ENCODE assay signal across 9 mouse cellular contexts in genomic region chr10:17385181-17385580, GRCm38 (mm10).
DNase-seq lines count a peak whose midpoint lies in the region; ATAC-seq and TF ChIP-seq lines count a peak whose summit lies in the region.
"Had no signal": no experiment of that assay in that cellular context is flagged by ENCODE, and none has a peak within 500 bp of the region (broad histone marks: within the 10 kb centered on the region; RNA-seq: fewer than 3 reads in every experiment).

No protein-coding gene starts in this region.

- no peak overlapping the region for H3K27ac ChIP-seq in liver, adult 2 months (replicated peaks; ENCODE audit: insufficient read depth, low read depth, low read length)
- no peak overlapping the region for H3K27ac ChIP-seq in liver, embryonic 11.5 days (ENCODE audit: low read depth, low read length)
- peak overlapping the region; percentile 6; the same call in 1 of the 2 replicates for H3K27ac ChIP-seq in embryonic fibroblast, embryonic 13.5 days (ENCODE audit: insufficient read depth, low read length)
- no peak overlapping the region for H3K27ac ChIP-seq in intestine, postnatal 0 days (ENCODE audit: low read depth, low read length)

- no peaks in the 10 kb centered on the region for H3K9me3 ChIP-seq in liver, embryonic 11.5 days (ENCODE audit: control insufficient read depth, low read length)
- H3K9me3 ChIP-seq in intestine, postnatal 0 days (ENCODE audit: control insufficient read depth): no peaks in the 10 kb centered on the region

- peak; percentile 58 for DNase-seq in liver, adult 2 months (ENCODE audit: extremely low read depth, low read depth, low spot score)
- DNase-seq in liver, embryonic 11.5 days (ENCODE audit: low spot score): no peak
- DNase-seq in adrenal gland, postnatal 10 days: peak; percentile 29
- peak; percentile 15 for DNase-seq in heart, postnatal 4 days
- no peak for DNase-seq in layer of hippocampus, adult 9-11 months
- DNase-seq in cerebellum, postnatal 4 days (ENCODE audit: low spot score in 2 of 2): no peak
- DNase-seq: midbrain, embryonic 14.5 days had no signal

- TF ChIP-seq CTCF in liver, adult 2 months (IDR thresholded peaks at IDR 0.05; ENCODE audit: low read depth, low read length): no peak
- no peak for TF ChIP-seq CTCF in embryonic fibroblast, embryonic 13.5 days (IDR thresholded peaks at IDR 0.05; ENCODE audit: borderline replicate concordance, insufficient read depth, low read length)
- TF ChIP-seq CTCF in intestine, postnatal 0 days (IDR thresholded peaks at IDR 0.05; ENCODE audit: low read depth): no peak

- no peaks in the 10 kb centered on the region for H3K27me3 ChIP-seq in liver, adult 2 months (ENCODE audit: control insufficient read depth, insufficient read depth, low read length)
- no peaks in the 10 kb centered on the region for H3K27me3 ChIP-seq in liver, embryonic 11.5 days (replicated peaks; ENCODE audit: control insufficient read depth, insufficient read depth, low read length)
- H3K27me3 ChIP-seq in intestine, postnatal 0 days (replicated peaks; ENCODE audit: control insufficient read depth, insufficient read depth, low read length): no peaks in the 10 kb centered on the region

- ATAC-seq in liver, embryonic 11.5 days (replicated peaks; ENCODE audit: low FRiP score): no peak
- no peak for ATAC-seq in intestine, postnatal 0 days

- H3K9ac ChIP-seq in liver, adult 2 months (ENCODE audit: low read depth, low read length): no peak overlapping the region
- no peak overlapping the region for H3K9ac ChIP-seq in liver, embryonic 11.5 days (ENCODE audit: low read depth, low read length)
- no peak overlapping the region for H3K9ac ChIP-seq in intestine, postnatal 0 days (ENCODE audit: low read depth, low read length)

- peaks cover 2% of the 10 kb centered on the region; the same call in 1 of the 2 replicates for H3K4me1 ChIP-seq in liver, adult 2 months (ENCODE audit: control insufficient read depth, insufficient read depth, low read length)
- no peaks in the 10 kb centered on the region for H3K4me1 ChIP-seq in liver, embryonic 11.5 days (replicated peaks; ENCODE audit: control insufficient read depth, insufficient read depth, low read length)
- peaks cover 3% of the 10 kb centered on the region; the same call in 1 of the 2 replicates for H3K4me1 ChIP-seq in embryonic fibroblast, embryonic 13.5 days (ENCODE audit: control insufficient read depth, insufficient read depth, low read length)
- H3K4me1 ChIP-seq in intestine, postnatal 0 days (replicated peaks; ENCODE audit: control insufficient read depth, insufficient read depth, low read length): no peaks in the 10 kb centered on the region

- H3K79me2 ChIP-seq in liver, adult 2 months (ENCODE audit: control insufficient read depth, insufficient read depth, low read length): no peaks in the 10 kb centered on the region

- no peaks in the 10 kb centered on the region for H3K36me3 ChIP-seq in liver, adult 2 months (ENCODE audit: control insufficient read depth, insufficient read depth, low read length)
- no peaks in the 10 kb centered on the region for H3K36me3 ChIP-seq in liver, embryonic 11.5 days (ENCODE audit: control insufficient read depth, insufficient read depth, low read length)
- no peaks in the 10 kb centered on the region for H3K36me3 ChIP-seq in intestine, postnatal 0 days (ENCODE audit: control insufficient read depth, insufficient read depth)

- no peak overlapping the region for H3K4me3 ChIP-seq in liver, adult 2 months (ENCODE audit: insufficient read depth, low read depth, low read length)
- H3K4me3 ChIP-seq in liver, embryonic 11.5 days (ENCODE audit: low read depth, low read length): no peak overlapping the region
- no peak overlapping the region for H3K4me3 ChIP-seq in embryonic fibroblast, embryonic 13.5 days (ENCODE audit: insufficient read depth, low read length)
- H3K4me3 ChIP-seq in intestine, postnatal 0 days (ENCODE audit: low read depth, low read length): no peak overlapping the region

- H3K4me2 ChIP-seq in liver, embryonic 11.5 days: no peak overlapping the region
- H3K4me2 ChIP-seq in intestine, postnatal 0 days (replicated peaks; ENCODE audit: low read depth): no peak overlapping the region

- no peak for TF ChIP-seq POLR2A in liver, adult 2 months (IDR thresholded peaks at IDR 0.05; ENCODE audit: extremely low read depth, insufficient read depth, low read length)
- TF ChIP-seq POLR2A in embryonic fibroblast, embryonic 13.5 days (IDR thresholded peaks at IDR 0.05; ENCODE audit: low read depth, low read length): no peak

- WGBS in liver, adult 2 months: 13% methylated on average over 1 of the region's 1 CpGs
- 72% methylated on average over 1 of the region's 1 CpGs for WGBS in liver, embryonic 11.5 days
- whole genome bisulfite sequencing in intestine, postnatal 0 days: 65% methylated on average over 1 of the region's 1 CpGs

Comparison
In these comparisons a context has a peak if more than half of its experiments do, and no peak if none do; other contexts are left out.
1. DNase-seq: peak in liver, adult 2 months (single experiment), adrenal gland, postnatal 10 days (single experiment) and heart, postnatal 4 days (single experiment); none in liver, embryonic 11.5 days (single experiment), layer of hippocampus, adult 9-11 months (single experiment) and cerebellum, postnatal 4 days (0 of 2).